Mouse (Mus musculus): ENCODE measurements at regions not wholly inside any gene's neighbourhood (a gene's known extent, or its start where the extent isn't known, plus 50 kb on each side); places are given as distances from the start of the nearest gene placed in this dataset.
A peak's percentile ranks its signal among the peaks of the same experiment; 100 is the strongest.

GRCm38 (mm10) chr2:48469357-48469756 is 344.6 kb upstream of the Acvr2a start:
- DNase-seq, result no peak

- DNase-seq, result no peak
Measured at GRCm38 (mm10) chr2:48473102-48473501, 340.8 kb upstream of the Acvr2a start.

DNA sequence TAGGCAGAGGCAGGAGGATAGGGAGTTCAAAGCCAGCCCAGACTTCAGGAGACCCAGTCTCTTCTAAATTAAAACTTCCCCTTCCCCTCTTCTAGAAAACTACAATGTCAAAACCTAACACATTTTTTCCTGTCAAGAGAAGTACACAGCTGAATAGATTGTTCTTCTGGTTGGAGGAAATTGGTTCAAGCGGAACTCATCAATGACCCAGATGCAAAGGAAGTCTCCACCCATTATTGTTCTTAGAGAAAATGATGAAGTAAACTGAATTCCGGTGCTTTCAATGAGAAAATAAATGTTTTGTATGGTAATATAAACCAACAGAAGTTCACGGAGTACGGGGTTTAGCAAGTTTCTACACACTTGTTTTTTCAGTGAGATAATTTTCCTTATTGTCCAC is 339.3 kb upstream of the Acvr2a start:
- DNase-seq, result no peak

- DNase-seq, result no peak
Measured at GRCm38 (mm10) chr2:48476777-48477176, 337.1 kb upstream of the Acvr2a start.

DNA sequence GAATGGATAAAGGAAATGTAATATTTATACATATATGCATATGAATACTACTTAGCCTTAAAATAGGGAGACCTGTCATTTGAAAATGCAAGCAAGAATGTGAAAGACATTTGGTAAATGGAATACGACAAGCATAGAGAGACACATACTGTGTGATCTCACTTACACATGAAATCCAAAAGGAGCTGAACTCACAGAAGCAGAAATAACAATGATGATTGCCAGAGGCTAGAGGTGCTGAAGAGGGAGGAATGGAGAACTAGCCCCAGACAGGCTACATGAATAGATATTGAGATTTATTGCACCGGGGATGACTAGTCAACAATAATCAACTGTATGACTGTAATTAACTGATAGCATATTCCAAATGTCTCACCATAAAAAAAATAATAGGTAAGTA is 336.6 kb upstream of the Acvr2a start:
- DNase-seq, result no peak

GRCm38 (mm10) chr2:48479601-48480000 is 334.3 kb upstream of the Acvr2a start:
- no peak for DNase-seq

- DNase-seq, result no peak
Measured at GRCm38 (mm10) chr2:48480428-48481191, 333.3 kb upstream of the Acvr2a start.

- DNase-seq, result no peak
Measured at GRCm38 (mm10) chr2:48481209-48481742, 332.6 kb upstream of the Acvr2a start.

DNA sequence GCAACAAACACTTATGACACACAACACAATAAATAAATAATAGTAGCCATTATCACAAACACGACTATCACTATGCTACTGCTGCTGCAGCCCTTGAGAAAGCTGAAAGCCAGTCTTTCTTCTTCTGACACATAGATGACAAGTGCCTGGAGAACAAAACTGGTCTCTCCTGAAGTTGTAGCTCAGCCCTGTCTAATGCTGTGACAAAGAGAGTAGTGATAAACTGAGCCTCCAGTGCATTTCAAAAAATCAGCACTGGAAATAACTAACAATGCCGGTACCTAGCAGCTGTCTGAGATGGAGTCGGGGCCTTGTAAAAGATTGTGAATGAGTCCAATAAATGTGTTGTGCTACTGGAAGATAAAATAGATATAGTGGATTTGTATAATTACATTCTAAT is 320.3 kb upstream of the Acvr2a start:
- DNase-seq, result no peak

GRCm38 (mm10) chr2:48494065-48494464 is 319.8 kb upstream of the Acvr2a start:
- peak; percentile 91 for DNase-seq

DNA sequence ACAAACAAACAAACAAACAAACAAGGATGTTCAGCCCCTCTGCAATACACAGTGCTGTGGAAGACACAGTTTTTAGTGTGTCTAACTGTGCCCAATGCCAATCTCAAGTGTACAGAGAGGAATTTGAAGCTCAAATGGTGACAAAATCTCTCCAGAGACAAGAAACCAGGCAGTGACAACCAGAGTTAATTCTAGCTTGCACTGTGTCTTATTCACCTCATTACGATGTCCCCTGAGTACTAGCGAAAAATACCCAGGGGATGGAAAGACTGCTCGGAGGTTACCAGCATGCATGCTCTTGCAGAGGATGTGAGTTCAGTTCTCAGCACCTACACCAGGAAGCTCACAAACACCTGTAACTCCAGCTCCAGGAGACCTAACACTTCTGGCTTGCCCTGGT is 319.3 kb upstream of the Acvr2a start:
- DNase-seq, result peak; percentile 29

GRCm38 (mm10) chr2:48498047-48498723 is 315.7 kb upstream of the Acvr2a start:
- DNase-seq, result no peak

DNA sequence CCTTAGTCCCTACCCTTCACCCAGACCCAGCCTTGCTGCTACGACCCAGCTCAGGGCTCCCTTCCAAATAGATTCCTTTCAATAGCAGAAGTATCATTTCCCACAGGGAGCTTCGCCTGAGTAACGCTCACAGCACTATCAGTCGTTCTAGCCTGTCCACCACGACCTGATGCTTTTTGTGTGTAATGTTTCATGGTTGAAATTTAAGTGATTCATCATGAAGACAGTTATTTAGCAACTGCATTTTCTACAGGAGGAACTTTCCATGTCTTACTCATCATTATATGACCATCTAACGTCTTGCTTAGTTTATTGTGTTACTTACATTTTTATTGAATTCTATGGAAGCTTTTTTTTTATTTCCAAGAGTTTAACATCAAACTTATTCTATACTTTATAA is 314.5 kb upstream of the Acvr2a start:
- no peak for DNase-seq

- peak; percentile 11 for DNase-seq
Measured at GRCm38 (mm10) chr2:48501387-48501786, 312.5 kb upstream of the Acvr2a start.

GRCm38 (mm10) chr2:48513848-48514247 is 300.1 kb upstream of the Acvr2a start:
- DNase-seq, result no peak

DNA sequence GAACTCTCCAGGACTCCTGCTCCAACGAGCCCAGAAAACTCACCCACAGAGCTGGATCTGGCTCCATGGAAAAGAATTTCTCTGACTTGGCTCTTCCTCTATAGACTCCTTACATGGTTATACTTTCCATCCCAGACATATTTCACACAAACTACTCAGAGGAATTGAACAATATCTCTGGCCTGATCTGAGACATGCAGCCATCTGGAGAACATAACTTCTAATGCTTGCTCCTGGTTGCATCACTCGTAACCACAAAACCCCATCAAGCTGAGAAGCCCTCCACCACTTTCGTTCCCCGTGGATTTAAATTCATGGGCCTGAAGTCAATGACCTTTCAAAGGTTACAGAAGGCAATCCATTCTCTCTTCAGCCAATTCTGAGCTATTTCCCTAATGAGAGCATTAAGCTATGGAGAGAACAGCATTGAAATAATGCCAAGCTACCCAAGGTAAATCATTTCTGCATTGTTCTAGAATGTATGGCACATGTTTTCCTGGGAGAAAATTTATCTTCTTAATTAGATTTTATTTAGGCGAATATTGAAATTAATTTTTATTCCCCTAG is 294.0 kb upstream of the Acvr2a start:
- no peak for DNase-seq

GRCm38 (mm10) chr2:48520535-48520971 is 293.4 kb upstream of the Acvr2a start:
- DNase-seq, result peak; percentile 66

GRCm38 (mm10) chr2:48535453-48535852 is 278.5 kb upstream of the Acvr2a start:
- DNase-seq, result no peak

DNA sequence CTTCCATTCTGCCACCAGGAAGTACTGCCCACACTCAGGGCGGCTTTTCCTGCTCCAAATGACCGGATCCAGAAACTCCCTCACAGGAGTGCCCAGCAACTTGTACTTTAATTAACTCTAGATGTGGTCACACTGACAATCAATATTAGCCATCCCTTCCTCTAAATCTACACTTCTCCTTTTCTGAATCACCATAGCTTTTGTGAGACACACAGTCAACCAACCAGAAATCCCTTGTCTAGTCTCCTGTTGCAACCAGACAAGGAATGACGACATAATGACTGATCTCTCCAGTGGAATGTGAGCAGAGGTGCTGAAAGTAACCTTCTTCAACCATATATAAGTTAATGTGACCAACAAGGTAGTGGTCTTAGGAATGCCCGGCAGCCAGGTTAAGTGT is 277.0 kb upstream of the Acvr2a start:
- DNase-seq, result no peak

DNA sequence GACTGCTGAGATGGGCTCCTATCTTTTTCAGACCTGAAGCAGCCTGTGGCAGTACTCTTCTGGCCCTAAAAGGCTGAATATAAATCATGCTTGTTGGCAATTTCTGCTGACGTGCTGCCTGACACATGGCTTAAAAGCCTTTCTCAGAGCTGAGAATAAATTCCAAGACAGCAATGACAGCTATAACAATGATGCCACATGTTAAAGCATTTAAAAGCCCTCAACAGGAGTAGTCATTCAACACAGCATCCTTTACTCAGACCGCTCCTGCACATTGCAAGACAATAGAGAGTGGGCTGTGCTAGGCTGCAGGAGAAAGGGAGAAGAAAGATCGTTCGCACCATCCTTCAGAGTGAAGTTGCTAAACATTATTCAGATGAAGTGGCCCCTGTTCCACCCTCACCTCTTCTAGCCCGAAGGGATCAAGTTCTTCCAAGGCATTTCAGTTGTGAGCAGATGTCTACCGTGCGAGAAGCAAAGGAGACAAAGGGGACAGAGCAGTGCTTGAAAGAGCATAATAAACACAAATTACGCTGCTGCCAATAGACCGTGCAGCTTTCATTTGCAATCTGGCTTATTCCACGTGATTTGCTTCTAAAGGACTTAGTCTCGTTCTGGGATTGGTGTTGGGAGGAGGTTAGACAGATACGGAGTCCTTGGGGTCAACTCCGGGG is 275.1 kb upstream of the Acvr2a start:
- DNase-seq, result no peak

GRCm38 (mm10) chr2:48539465-48540055 is 274.3 kb upstream of the Acvr2a start:
- peak; percentile 54 for DNase-seq

GRCm38 (mm10) chr2:48544377-48544776 is 269.5 kb upstream of the Acvr2a start:
- no peak for DNase-seq

DNA sequence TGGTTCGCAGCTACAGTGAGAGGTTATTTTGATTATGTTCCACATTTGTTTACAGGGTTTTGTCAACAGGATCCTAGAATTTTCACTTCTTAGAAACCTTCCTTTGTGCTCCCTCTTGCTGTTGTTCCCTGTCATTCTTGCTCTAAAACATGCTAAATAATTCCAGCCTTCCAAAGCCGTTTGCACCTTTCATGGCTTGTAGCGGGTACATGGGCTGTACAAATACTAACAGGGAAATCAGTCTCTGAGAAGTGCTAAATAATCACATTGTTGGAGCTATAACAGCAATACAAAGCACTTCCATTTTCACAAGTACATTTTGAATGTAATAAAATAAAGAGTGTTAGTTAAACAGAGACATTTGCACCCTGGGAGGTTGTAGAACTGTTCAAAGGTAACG is 268.8 kb upstream of the Acvr2a start:
- DNase-seq, result no peak

Measured in lung, postnatal 10 days (tissue).